Mouse (Mus musculus): ENCODE data around the gene Rest.

Gene Rest

DNA sequence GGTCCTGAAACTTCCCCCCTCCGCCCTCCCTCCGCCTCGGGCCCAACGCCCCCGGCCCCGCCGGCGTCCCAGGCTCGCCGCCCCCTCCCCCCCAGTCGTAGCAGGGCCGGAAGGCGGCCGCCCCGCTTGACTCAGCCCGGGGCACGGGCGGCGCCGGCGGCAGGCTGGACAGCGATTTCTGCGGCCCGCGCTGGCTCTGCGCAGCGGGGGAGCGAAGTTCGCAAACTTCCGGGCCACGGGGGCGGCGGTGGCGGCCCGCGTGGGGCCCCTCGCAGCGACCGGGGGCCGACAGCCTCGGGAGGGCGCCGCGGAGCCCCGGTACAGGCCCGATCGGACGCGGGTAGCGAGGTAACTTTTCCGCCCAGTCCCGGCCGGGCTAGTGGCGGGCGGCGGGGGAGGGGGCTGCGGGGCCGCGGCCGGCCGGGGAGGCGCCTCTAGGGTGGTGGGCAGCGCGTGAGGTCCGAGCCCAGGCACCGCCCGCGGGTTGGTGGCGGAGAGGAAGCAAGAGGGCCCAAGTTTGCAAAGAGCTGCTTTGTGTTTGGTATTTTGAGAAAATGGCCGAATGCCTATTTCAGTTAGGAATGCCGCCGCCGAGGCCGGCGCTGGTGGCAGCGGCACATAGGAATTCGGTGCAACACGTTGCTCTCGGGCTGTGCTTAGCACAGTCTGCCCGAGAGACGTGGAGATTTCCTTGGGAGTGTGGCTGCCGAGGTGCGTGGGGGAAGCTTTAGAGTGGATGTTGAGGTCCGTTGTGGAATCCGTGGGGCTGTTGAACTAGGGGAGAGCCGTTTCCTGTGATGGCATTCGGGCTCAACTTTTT, 985 bp downstream of the Rest start:
- DNase-seq, result peak; percentile 42 to 47

DNA sequence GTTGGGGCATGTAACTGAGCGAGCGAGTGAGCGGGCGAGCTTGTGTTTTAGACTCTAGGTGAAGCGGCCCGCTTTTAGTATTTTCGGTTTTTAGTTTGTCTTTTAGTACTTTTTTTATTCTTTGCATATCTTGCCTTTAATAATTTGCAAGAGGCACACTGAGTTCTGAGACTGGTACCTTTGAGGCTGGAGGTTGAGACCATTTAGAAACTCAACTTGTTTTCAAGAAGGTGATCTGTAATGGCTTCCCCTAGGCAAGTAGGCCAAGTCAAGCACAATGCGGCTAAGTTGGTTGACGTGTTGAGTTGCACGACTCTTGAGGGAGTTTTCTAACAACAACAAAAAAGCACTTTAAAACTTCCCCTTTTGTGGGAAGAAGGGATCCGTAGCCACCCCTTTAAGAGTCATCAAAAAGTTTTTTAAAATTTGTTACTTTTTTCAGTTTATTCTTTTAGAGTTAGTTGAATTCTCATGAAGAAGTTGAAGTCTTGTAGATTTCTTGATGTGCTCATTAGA, 1.7 kb downstream of the Rest start:
- no peak for DNase-seq

DNA sequence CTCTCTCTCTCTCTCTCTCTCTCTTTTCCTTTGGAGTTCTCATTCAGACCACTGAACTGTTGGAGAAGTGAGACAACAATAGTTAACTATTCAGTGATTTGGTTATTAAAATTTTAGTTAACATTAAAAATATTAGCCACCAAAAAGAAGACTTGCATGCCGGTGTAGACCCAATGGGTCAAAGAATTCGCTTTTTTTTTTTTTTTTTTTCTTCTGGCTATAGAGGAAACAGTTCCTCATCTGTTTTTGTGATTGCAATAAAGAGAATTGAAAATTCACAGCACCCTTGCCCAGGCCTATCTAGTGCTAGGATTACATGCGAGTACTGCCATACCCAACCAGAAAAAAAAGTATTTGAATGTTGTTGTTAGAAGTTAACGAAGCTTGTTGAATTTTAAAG, 2.1 kb downstream of the Rest start:
- DNase-seq, result no peak

DNA sequence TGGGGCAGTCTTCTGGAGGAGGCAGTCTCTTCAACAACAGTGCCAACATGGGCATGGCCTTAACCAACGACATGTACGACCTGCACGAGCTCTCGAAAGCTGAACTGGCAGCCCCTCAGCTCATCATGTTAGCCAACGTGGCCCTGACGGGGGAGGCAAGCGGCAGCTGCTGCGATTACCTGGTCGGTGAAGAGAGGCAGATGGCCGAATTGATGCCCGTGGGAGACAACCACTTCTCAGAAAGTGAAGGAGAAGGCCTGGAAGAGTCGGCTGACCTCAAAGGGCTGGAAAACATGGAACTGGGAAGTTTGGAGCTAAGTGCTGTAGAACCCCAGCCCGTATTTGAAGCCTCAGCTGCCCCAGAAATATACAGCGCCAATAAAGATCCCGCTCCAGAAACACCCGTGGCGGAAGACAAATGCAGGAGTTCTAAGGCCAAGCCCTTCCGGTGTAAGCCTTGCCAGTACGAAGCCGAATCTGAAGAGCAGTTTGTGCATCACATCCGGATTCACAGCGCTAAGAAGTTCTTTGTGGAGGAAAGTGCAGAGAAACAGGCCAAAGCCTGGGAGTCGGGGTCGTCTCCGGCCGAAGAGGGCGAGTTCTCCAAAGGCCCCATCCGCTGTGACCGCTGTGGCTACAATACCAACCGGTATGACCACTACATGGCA, 2.8 kb downstream of the Rest start:
- DNase-seq, result peak in 1 of 2 experiments; percentile 7

GRCm38 (mm10) chr5:77269399-77269798, 4.1 kb downstream of the Rest start:
- no peak for DNase-seq

- DNase-seq, result no peak
These were observed 7.9 kb downstream of the Rest start for GRCm38 (mm10) chr5:77273151-77273550.

- peak; percentile 67 for DNase-seq
These were observed 10.7 kb downstream of the Rest start for GRCm38 (mm10) chr5:77275950-77276349.

DNA sequence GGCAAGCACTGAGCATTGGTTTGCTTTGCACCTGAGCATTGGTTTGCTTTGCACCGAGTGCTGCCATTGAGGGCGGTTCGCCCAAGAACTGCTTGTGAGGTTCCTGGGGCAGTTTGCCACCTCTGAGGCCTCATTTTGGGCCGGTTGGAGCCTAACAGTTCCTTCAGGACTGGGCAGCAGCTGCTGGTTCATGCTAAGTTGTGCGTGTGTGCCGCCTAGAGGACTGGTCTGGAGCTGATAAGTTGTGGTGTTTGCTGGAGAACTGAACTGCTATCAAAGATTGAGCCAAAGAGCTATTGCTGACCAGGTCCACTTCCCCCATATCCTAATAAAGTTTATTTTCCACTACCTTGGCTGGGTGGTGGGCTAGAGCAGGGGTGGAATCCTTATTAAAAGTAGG, 11.9 kb downstream of the Rest start:
- no peak for DNase-seq

- DNase-seq, result peak in 1 of 2 experiments; percentile 9
These were observed 16.4 kb downstream of the Rest start for GRCm38 (mm10) chr5:77281518-77282174.

- peak; percentile 70 to 74 for DNase-seq
These were observed 17.0 kb downstream of the Rest start for GRCm38 (mm10) chr5:77282242-77282641.

DNA sequence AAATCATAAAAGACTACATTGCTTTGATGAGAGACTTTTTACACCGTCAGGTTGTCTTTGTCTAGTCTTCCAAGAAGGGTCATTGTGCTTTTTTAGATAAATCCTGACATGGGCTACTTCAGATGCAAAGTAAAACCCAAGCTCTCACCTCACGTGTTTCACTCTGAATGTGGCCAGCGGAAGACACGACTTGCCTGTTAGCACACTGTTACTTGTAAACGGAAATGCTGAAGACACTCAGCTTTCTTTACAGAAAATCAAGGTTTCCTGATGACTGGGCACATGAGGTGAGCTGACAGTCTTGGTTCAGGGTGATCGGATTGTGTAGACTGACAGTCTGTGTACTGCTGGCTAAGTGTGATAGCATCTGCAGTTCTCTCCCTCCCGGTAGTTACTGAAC, 20.4 kb downstream of the Rest start:
- no peak for DNase-seq

GRCm38 (mm10) chr5:77286904-77287303, 21.6 kb downstream of the Rest start:
- no peak for DNase-seq

GRCm38 (mm10) chr5:77287901-77288300, 22.6 kb downstream of the Rest start:
- DNase-seq, result no peak

DNA sequence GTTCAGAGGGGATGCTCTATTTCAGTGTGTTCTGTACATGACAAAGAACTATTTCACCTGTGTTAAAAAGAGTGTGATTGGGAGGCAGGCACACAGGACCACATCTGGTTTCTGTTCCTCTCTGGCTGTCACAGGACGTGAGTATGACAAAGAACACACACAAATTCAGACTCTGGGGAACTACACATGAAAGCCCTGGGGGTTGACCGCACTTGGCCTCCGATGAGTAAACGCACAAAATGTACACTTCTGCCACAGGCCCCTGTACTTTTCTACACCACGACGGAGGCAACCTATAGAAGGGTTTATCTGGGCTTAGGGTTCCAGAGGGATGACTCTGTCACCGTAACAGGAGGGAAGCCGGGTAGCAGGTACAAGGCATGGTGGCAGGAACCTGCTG, 24.4 kb downstream of the Rest start:
- no peak for DNase-seq

DNA sequence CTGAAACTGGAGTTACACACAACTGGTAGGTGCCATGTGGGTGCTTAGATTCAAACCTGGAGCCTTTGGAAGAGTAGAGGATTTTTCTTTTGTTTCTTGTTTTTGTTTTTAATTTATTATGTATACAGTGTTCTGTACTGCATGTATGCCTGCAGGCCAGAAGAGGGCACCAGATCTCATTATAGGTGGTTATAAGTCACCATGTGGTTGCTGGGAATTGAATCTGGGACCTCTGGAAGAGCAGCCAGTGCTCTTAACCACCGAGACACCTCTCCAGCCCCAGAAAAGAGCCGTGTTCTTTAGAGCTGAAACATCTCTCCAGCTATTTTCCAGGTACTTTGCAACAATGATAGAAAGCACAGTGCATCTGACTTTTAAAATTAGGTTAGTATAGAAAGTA, 25.3 kb downstream of the Rest start:
- DNase-seq, result no peak

GRCm38 (mm10) chr5:77292803-77293522, 27.7 kb downstream of the Rest start:
- no peak for DNase-seq

DNA sequence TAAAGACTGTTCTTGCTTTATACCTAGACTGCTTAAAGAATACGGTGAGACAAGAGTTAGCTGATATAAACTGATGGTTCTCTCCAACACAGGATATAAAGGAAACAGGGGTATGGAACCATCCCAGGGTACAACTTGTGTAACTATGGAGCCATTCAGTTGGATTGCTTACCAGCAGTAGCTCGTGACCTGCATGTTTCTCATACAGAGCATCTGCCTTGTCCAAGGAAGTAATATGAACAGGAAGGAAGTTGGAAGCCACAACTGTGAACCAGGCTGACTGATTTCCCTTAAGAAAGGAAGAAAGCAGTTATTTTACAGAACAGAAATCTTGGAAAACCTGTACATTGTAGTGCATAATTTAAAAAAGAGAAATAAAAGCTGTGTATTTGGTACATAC, 34.2 kb downstream of the Rest start:
- no peak for DNase-seq

DNA sequence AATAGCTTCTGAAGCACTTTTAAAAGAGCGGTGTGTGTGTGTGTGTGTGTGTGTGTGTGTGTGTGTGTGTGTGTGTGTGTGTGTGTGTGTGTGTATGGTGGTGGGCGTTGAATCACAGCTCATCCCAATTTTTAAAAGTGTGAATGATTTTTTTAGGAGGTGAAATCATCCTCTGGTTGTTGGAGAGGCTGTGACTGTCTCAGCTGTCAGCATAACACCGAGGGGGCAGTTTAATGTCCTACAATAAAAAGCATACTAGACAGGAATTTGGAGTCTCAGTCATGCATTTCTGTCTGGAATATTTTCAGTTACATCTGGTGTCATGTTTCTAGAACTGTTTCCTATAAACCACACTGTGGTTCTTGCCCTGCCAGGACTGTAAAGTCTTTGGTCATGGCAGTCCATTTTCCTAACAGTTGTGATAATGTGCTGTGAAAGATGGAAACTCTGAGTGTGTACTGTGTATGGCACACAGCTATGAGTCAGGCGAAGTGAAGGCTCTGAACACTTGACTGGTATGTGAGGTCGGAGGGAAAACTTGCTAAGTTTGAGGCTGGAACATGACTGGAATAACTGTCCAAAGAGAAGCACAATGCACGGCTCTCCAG, 36.1 kb downstream of the Rest start:
- no peak for DNase-seq

DNA sequence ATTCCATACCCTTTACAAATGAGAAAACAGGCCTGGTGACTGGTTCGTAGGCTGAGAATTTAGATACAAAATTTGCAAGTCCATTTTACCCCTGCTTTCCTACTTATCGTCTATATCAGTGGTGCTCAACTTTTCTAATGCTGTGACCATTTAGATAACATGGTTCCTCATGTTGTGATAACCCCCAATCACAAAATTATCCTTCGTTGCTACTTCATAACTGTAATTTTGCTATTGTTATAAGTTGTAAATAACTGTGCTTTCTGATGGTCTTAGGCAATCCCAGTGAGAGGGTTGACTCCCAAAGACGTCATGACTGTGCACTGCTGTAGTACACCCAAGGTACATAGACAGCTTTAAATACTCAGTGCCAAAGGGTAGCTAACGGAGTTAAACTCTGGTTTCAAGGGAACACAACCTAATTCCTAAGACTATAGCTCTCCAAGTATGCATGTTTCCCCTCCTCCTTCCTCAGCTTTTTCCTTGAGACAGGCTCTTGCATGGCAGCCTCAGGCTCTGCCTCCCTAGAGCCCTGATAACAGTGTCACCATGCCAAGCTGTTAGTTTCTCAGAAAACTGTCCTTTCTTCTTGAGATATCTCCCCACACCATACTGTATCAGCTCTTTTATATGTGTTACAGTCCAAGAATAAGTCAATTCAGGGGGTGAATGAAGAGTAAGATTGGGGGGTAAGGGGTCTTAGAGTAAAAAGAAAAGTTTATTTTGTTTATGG, 42.7 kb downstream of the Rest start:
- DNase-seq, result no peak

DNA sequence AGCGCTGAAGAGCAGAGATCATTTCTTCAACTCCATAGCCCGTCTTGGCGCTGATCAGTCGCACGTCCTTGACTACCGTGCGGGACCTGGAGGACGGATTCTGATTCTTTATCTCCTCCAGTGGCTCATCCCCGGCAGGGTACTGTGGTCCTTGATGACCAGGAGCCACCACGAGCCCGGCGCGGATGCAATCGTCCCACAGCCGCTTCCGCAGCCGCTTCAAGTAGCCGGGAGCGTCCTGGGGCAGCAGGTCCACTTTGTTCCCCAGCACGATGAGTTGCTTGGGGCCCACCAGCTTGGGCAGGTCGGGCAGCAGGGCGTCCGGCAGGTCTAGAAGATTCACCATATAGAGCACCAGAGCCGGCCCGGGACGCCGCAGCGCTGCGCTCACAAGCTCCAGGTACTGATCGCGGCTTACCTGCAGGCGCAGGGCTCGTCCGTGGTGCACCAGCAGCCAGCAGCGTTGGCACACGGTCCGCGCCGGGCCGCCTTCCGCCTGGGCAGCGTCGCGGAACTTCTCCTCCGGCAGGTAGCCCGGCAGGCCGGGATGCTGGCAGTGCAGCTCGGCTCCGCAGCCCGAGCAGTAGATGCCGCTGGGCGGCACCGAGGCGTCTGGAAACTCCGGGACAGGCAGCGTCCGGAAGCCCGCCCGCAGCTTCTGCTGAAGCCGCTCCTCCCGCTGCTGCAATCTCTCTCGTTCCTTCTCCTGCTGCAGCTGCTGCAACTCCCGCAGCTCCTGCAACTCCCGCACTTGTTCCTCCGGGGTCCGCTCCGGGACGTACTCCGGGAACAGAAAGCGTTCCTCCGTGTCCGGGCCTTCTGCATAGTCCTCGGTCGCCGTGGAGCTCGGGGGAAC, 44.0 kb downstream of the Rest start:
- DNase-seq, result peak in 1 of 2 experiments; percentile 66
